ENCODE assay signal across 7 mouse cellular contexts in the genomic region with DNA sequence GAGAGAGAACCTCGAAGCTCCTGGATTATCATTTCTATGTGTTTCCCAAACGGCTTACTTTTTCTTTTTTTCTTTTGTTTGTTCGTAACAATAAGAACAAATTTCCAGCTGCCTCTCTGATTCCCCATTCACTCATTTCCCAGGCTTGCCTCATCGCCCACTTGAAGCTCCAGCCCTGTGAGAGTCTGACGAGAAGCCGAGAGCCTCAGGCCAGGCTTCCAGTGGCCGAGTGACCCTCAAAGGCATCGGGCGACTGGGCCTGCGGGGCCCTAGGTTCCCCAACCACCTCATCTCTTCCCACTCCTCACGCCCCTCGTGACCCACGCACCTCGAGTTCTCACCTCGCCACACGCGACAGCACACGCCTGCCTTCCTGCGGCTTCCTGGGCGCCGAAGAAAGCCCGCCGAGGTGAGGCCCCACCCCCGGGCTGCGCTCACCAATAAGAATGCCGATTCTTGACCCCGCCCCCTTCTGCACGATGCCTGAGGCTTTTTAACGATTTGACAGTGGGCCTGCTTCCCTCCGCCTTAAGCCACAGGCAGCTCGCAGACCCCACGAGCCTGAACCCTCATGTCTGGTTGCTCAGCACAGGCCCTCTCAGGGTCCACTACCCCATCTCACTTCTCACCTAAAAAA. TPM values are rescaled to one million over a fixed set of nuclear protein-coding genes. Genes with fewer than 3 reads are reported as not detected.
DNase-seq lines count a peak whose midpoint lies in the region; ATAC-seq lines count a peak whose summit lies in the region.

No protein-coding gene starts in this region.

- peak overlapping the region; percentile 27 for H3K4me3 ChIP-seq in hindbrain, embryonic 15.5 days

- ATAC-seq in common myeloid progenitor, adult 5-6 weeks (replicated peaks; ENCODE audit: low read depth, poor library complexity, severe bottlenecking) = peak; percentile 72
- ATAC-seq in hindbrain, embryonic 15.5 days (ENCODE audit: low FRiP score, low read depth) = 0 out of 2 replicates have a peak, but pooled peaks have one; percentile 45

- H3K9me3 ChIP-seq in hindbrain, embryonic 15.5 days = no peaks in the 10 kb centered on the region

- H3K27me3 ChIP-seq in hindbrain, embryonic 15.5 days = no peaks in the 10 kb centered on the region

- no peaks in the 10 kb centered on the region for H3K4me1 ChIP-seq in hindbrain, embryonic 15.5 days (replicated peaks)

- DNase-seq in R1 (ENCODE audit: low read depth, low spot score) = peak; percentile 87
- peak; percentile 31 to 33 for DNase-seq in lung, postnatal 4 days
- DNase-seq in testis, postnatal 10 days (ENCODE audit: low spot score) = peak; percentile 76
- no peak for DNase-seq in right cerebral cortex, postnatal 36 days (ENCODE audit: low spot score in 2 of 2)
- DNase-seq in urinary bladder, postnatal 14 days (ENCODE audit: low spot score) = no peak

- H3K27ac ChIP-seq in hindbrain, embryonic 15.5 days (replicated peaks) = no peak overlapping the region

- no peak overlapping the region for H3K9ac ChIP-seq in hindbrain, embryonic 15.5 days

- peak overlapping the region; percentile 51 for H3K4me2 ChIP-seq in hindbrain, embryonic 15.5 days

- H3K36me3 ChIP-seq in hindbrain, embryonic 15.5 days = no peaks in the 10 kb centered on the region

- 44% methylated on average over 32 of the region's 32 CpGs for WGBS in hindbrain, embryonic 15.5 days

RNA-seq across cellular contexts. Expression of a gene that starts 3.3 kb away (rescaled TPM):
- 0.59 and 1.4 TPM in 2 replicates for total RNA-seq in common myeloid progenitor, adult 5-6 weeks (2017)
- 1.6 and 2.5 TPM in 2 replicates for polyA plus RNA-seq in hindbrain, embryonic 15.5 days (2015; fragmentation: Nextera tagmentation; extraction: Ambion mirVana)

RNA-seq across cellular contexts. Expression of a gene that starts 4.7 kb away (rescaled TPM):
- not detected in 2 replicates for total RNA-seq in common myeloid progenitor, adult 5-6 weeks (2017)
- polyA plus RNA-seq in hindbrain, embryonic 15.5 days (2015; fragmentation: Nextera tagmentation; extraction: Ambion mirVana) = not detected in 2 replicates

RNA-seq across cellular contexts. Expression of a gene that starts 28.8 kb away (rescaled TPM):
- total RNA-seq in common myeloid progenitor, adult 5-6 weeks (2017) = 11.0 and 15.4 TPM in 2 replicates
- 57.5 and 63.4 TPM in 2 replicates for polyA plus RNA-seq in hindbrain, embryonic 15.5 days (2015; fragmentation: Nextera tagmentation; extraction: Ambion mirVana)

RNA-seq across cellular contexts. Expression of a gene that starts 29.8 kb away (rescaled TPM):
- total RNA-seq in common myeloid progenitor, adult 5-6 weeks (2017) = 6.8 and 8.2 TPM in 2 replicates
- polyA plus RNA-seq in hindbrain, embryonic 15.5 days (2015; fragmentation: Nextera tagmentation; extraction: Ambion mirVana) = 67.5 and 70.8 TPM in 2 replicates

RNA-seq across cellular contexts. Expression of a gene that starts 38.9 kb away (rescaled TPM):
- total RNA-seq in common myeloid progenitor, adult 5-6 weeks (2017) = not detected in 2 replicates
- polyA plus RNA-seq in hindbrain, embryonic 15.5 days (2015; fragmentation: Nextera tagmentation; extraction: Ambion mirVana) = 1.5 and 2.3 TPM in 2 replicates

Comparison
In these comparisons a context has a peak if more than half of its experiments do, and no peak if none do; other contexts are left out.
1. DNase-seq: peak in R1 (single experiment), lung, postnatal 4 days (2 of 2) and testis, postnatal 10 days (single experiment); none in right cerebral cortex, postnatal 36 days (0 of 2) and urinary bladder, postnatal 14 days (single experiment).